Mouse (Mus musculus) lung, adult 2 months (tissue): ENCODE results near the gene Lhpp.

Experiments
- CTCF ChIP-seq: fragments of 200-500 bp; IDR thresholded peaks from 2 replicates; pipeline ENCODE4 v1.5.1; 2011; ENCODE audit warnings: mild to moderate bottlenecking, low read length, control low read depth; ENCODE audit not compliant: insufficient read depth
- POLR2A ChIP-seq: fragments of 200-500 bp; IDR thresholded peaks from 2 replicates; pipeline ENCODE4 v1.6.1; 2011; ENCODE audit warnings: low read depth, mild to moderate bottlenecking, control low read depth, low read length, borderline replicate concordance; ENCODE audit errors: extremely low read depth

- TF ChIP-seq CTCF: no peak
- TF ChIP-seq POLR2A: no peak
Measured at GRCm38 (mm10) chr7:132626174-132626573, 15.7 kb downstream of the Lhpp start.
